Mouse (Mus musculus): ENCODE data around the gene Lars2.

DNA sequence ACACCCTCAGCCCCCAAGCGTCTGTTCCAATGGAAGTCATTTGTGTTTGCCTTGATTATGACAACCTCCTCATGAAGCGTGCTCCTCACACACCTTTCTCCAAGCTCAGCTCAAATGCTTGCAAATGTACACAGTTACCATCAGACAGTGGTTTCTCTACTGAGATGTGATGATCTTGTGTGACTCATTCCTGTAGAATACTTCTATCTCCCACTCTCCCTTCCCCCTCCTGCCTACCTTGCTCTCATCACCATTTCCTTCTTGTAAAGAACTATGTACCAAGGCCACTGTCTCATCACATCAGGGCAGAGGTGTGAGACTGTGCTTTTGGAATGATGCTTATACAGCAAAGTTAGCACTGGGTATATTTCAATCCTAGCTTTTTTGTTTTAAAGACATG, 33.2 kb upstream of the Lars2 start:
- TF ChIP-seq CTCF (IDR thresholded peaks at IDR 0.05; ENCODE audit: low read depth) = no peak
- TF ChIP-seq EP300 (IDR thresholded peaks at IDR 0.05; ENCODE audit: low read depth) = no peak

Data from heart, postnatal 0 days (tissue).